ENCODE assay signal across 14 mouse cellular contexts in the genomic region with DNA sequence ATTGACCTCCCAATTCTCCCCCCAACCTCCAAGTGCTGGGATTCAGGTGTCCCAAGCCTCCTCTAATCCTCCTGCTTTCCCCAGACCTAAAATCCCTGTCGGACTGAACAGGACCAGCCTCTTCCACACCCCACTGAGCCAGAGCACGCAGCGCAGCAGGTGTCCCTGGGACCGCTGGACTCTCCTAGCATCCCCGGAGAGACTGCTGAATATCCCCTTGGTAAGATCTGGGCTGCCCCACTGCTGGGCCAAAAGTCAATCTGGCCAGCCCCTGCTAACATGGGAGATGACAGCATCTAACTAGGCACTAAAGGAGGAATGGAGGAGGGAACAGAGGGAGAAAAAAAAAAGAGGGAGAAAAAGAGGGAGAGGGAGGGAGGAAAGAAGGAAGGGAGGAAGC.
"Had no signal": no experiment of that assay in that cellular context is flagged by ENCODE, and none has a peak within 500 bp of the region (broad histone marks: within the 10 kb centered on the region; RNA-seq: fewer than 3 reads in every experiment).

No protein-coding gene starts in this region.

- H3K9ac ChIP-seq: limb, embryonic 12.5 days; limb, embryonic 15.5 days had no signal

- H3K36me3 ChIP-seq: limb, embryonic 15.5 days; lung, embryonic 15.5 days; midbrain, embryonic 13.5 days had no signal

- DNase-seq: kidney, adult 18-20 months; kidney, adult 9 months; kidney, postnatal 14 days; kidney, postnatal 4 days; left cerebral cortex, postnatal 4 days; lung, adult 18-20 months; lung, postnatal 10 days; lung, postnatal 36 days; thymus, adult 2 months had no signal

- H3K27ac ChIP-seq: limb, embryonic 12.5 days; limb, embryonic 15.5 days; liver, embryonic 14.5 days; lung, embryonic 15.5 days; midbrain, embryonic 13.5 days had no signal

- H3K9me3 ChIP-seq: limb, embryonic 15.5 days; lung, embryonic 15.5 days; midbrain, embryonic 13.5 days had no signal
